Comparison of ENCODE assay signal across 8 mouse cellular contexts in genomic region chr1:60098024-60098781, GRCm38 (mm10). TPM values are rescaled to one million over a fixed set of nuclear protein-coding genes. Genes with fewer than 3 reads are reported as not detected.
DNase-seq lines count a peak whose midpoint lies in the region; ATAC-seq and TF ChIP-seq lines count a peak whose summit lies in the region.

Gene Carf, plus strand, starts transcription at chr1:60098247.
Gene Wdr12, minus strand, starts transcription at chr1:60098645.

- peak within 1 kb of the TSS; percentile 91 to 92 for H3K4me3 ChIP-seq in MEL (ENCODE audit: control insufficient read depth in 1 of 2, insufficient read depth in 1 of 2, low read depth in 2 of 2, low read length in 2 of 2)
- peak within 1 kb of the TSS; percentile 57 for H3K4me3 ChIP-seq in cerebellum, adult 2 months (replicated peaks; ENCODE audit: insufficient read depth, low read depth, low read length)
- H3K4me3 ChIP-seq in forebrain, postnatal 0 days (ENCODE audit: low read depth, low read length), result peak within 1 kb of the TSS; percentile 65
- peak within 1 kb of the TSS; percentile 92 for H3K4me3 ChIP-seq in lung, embryonic 15.5 days

- peak; percentile 97 for ATAC-seq in forebrain, postnatal 0 days
- ATAC-seq in lung, embryonic 15.5 days (ENCODE audit: borderline replicate concordance, extremely low read depth, low FRiP score, low TSS enrichment), result peak; percentile 97

- no peak for TF ChIP-seq CTCF in MEL (IDR thresholded peaks at IDR 0.05 in 2 of 3, conservative IDR thresholded peaks at IDR 0.05 in 1 of 3; ENCODE audit: control insufficient read depth in 1 of 3, insufficient read depth in 1 of 3, low read depth in 2 of 3, low read length in 3 of 3, poor library complexity in 1 of 3, severe bottlenecking in 1 of 3)
- TF ChIP-seq CTCF in cerebellum, adult 2 months (IDR thresholded peaks at IDR 0.05; ENCODE audit: borderline replicate concordance, insufficient read depth, low read depth, low read length), result no peak
- peak; percentile 27; the same call in 1 of the 2 replicates for TF ChIP-seq CTCF in forebrain, postnatal 0 days (IDR thresholded peaks at IDR 0.05; ENCODE audit: low read depth)

- no peak for TF ChIP-seq EP300 in MEL (IDR thresholded peaks at IDR 0.05; ENCODE audit: low read depth in 1 of 2, low read length in 2 of 2)

- H3K27ac ChIP-seq in MEL (ENCODE audit: control insufficient read depth, low read depth, low read length), result peak within 1 kb of the TSS; percentile 98
- peak within 1 kb of the TSS; percentile 82 for H3K27ac ChIP-seq in cerebellum, adult 2 months (ENCODE audit: insufficient read depth, low read length)
- H3K27ac ChIP-seq in forebrain, postnatal 0 days (ENCODE audit: low read depth, low read length), result peak within 1 kb of the TSS; percentile 98
- H3K27ac ChIP-seq in lung, embryonic 15.5 days, result peak within 1 kb of the TSS; percentile 99

- H3K9ac ChIP-seq in MEL (ENCODE audit: control insufficient read depth, low read depth, low read length, poor library complexity, severe bottlenecking), result peak within 1 kb of the TSS; percentile 93
- H3K9ac ChIP-seq in forebrain, postnatal 0 days, result peak within 1 kb of the TSS; percentile 81
- H3K9ac ChIP-seq in lung, embryonic 15.5 days, result peak within 1 kb of the TSS; percentile 97

- no peaks in the 10 kb centered on the region for H3K9me3 ChIP-seq in MEL (replicated peaks; ENCODE audit: insufficient read depth, low read length)
- no peaks in the 10 kb centered on the region for H3K9me3 ChIP-seq in forebrain, postnatal 0 days (ENCODE audit: low read length)
- no peaks in the 10 kb centered on the region for H3K9me3 ChIP-seq in lung, embryonic 15.5 days

- peaks cover 2 to 8% of the 10 kb centered on the region in 2 experiments; a peak in 2 of 4 replicates for H3K4me1 ChIP-seq in MEL (ENCODE audit: control insufficient read depth in 1 of 2, insufficient read depth in 2 of 2, low read length in 2 of 2)
- H3K4me1 ChIP-seq in cerebellum, adult 2 months (ENCODE audit: control insufficient read depth, insufficient read depth, low read length), result peaks cover 3% of the 10 kb centered on the region; the same call in 1 of the 2 replicates
- H3K4me1 ChIP-seq in forebrain, postnatal 0 days (ENCODE audit: insufficient read depth), result peaks cover 5% of the 10 kb centered on the region; the same call in 1 of the 2 replicates
- H3K4me1 ChIP-seq in lung, embryonic 15.5 days, result peaks cover 8% of the 10 kb centered on the region; the same call in 1 of the 2 replicates

- peak within 1 kb of the TSS; percentile 69 for H3K4me2 ChIP-seq in forebrain, postnatal 0 days (ENCODE audit: low read depth)
- peak within 1 kb of the TSS; percentile 65 for H3K4me2 ChIP-seq in lung, embryonic 15.5 days

- peaks cover 13 to 21% of the 10 kb centered on the region in 2 experiments for H3K36me3 ChIP-seq in MEL (ENCODE audit: control insufficient read depth in 1 of 2, insufficient read depth in 2 of 2, low read length in 2 of 2)
- peaks cover 8% of the 10 kb centered on the region; the same call in 1 of the 2 replicates for H3K36me3 ChIP-seq in forebrain, postnatal 0 days (ENCODE audit: insufficient read depth)
- H3K36me3 ChIP-seq in lung, embryonic 15.5 days, result peaks cover 8% of the 10 kb centered on the region

- DNase-seq in MEL (ENCODE audit: low read depth, low spot score), result peak; percentile 99
- DNase-seq in cerebellum, adult 2 months, result peak; percentile 98
- peak; percentile 99 for DNase-seq in forebrain, postnatal 0 days
- DNase-seq in heart, postnatal 4 days, result peak; percentile 96
- peak; percentile 95 to 98 for DNase-seq in layer of hippocampus, adult 8-10 months (ENCODE audit: low spot score in 2 of 2)
- peak; percentile 92 for DNase-seq in ovary, adult 18-20 months (ENCODE audit: low spot score)
- peak; percentile 97 for DNase-seq in thymus, postnatal 0 days (ENCODE audit: low spot score)

- peak; percentile 80 to 88; a peak in 3 of 4 replicates for TF ChIP-seq POLR2A in MEL (IDR thresholded peaks at IDR 0.05; ENCODE audit: control insufficient read depth in 1 of 2, insufficient read depth in 1 of 2, low read depth in 1 of 2, low read length in 2 of 2, poor library complexity in 1 of 2)
- TF ChIP-seq POLR2A in cerebellum, adult 2 months (IDR thresholded peaks at IDR 0.05; ENCODE audit: borderline replicate concordance, insufficient read depth, low read length), result peak; percentile 81

- no peak for TF ChIP-seq RAD21 in MEL (IDR thresholded peaks at IDR 0.05; ENCODE audit: low read depth, low read length)

- no peaks in the 10 kb centered on the region for H3K27me3 ChIP-seq in MEL (ENCODE audit: control insufficient read depth in 1 of 2, insufficient read depth in 2 of 2, low read length in 2 of 2)
- H3K27me3 ChIP-seq in cerebellum, adult 2 months (ENCODE audit: control insufficient read depth, insufficient read depth, low read length), result no peaks in the 10 kb centered on the region
- H3K27me3 ChIP-seq in forebrain, postnatal 0 days (ENCODE audit: insufficient read depth, low read length), result no peaks in the 10 kb centered on the region
- no peaks in the 10 kb centered on the region for H3K27me3 ChIP-seq in lung, embryonic 15.5 days

- H3K79me2 ChIP-seq in MEL (ENCODE audit: control insufficient read depth, insufficient read depth, low read length, poor library complexity), result peaks cover 30% of the 10 kb centered on the region

- under 1% methylated on average over 71 of the region's 71 CpGs for WGBS in cerebellum, adult 2 months
- under 1% methylated on average over 69 of the region's 71 CpGs for WGBS in forebrain, postnatal 0 days
- under 1% methylated on average over 70 of the region's 71 CpGs for WGBS in lung, embryonic 15.5 days

TF ChIP-seq in MEL, 35 proteins besides CTCF, POLR2A, EP300 and RAD21 (continues in another document):
- TF ChIP-seq ZKSCAN1 (IDR thresholded peaks at IDR 0.05; ENCODE audit: low read depth, low read length) (no peak), TCF12 (IDR thresholded peaks at IDR 0.05; ENCODE audit: low read depth, low read length) (0 out of 2 replicates have a peak, but pooled peaks have one; percentile 18), RCOR1 (IDR thresholded peaks at IDR 0.05; ENCODE audit: low read depth, low read length) (no peak; the same call in 1 of the 2 replicates), CHD2 (IDR thresholded peaks at IDR 0.05; ENCODE audit: low read length) (no peak), MAFK (IDR thresholded peaks at IDR 0.05; ENCODE audit: borderline replicate concordance, low read depth, low read length) (no peak), TAL1 (IDR thresholded peaks at IDR 0.05; ENCODE audit: low read length) (no peak), ELF1 (IDR thresholded peaks at IDR 0.05; ENCODE audit: low read depth, low read length) (peak; percentile 81), ZMIZ1 (IDR thresholded peaks at IDR 0.05; ENCODE audit: low read depth, low read length) (peak; percentile 65; the same call in 1 of the 2 replicates), HCFC1 (IDR thresholded peaks at IDR 0.05; ENCODE audit: low read depth, low read length) (peak; percentile 88), GABPA (IDR thresholded peaks at IDR 0.05; ENCODE audit: low read depth, low read length) (no peak), NRF1 (IDR thresholded peaks at IDR 0.05; ENCODE audit: insufficient read depth, low read depth, low read length, poor library complexity, severe bottlenecking) (peak; percentile 96), POLR2AphosphoS5 (IDR thresholded peaks at IDR 0.05; ENCODE audit: borderline replicate concordance, low read depth, low read length) (no peak; the same call in 1 of the 2 replicates), MYC (IDR thresholded peaks at IDR 0.05; ENCODE audit: low read depth, low read length) (peak; percentile 98), SMC3 (IDR thresholded peaks at IDR 0.05; ENCODE audit: low read depth, low read length) (no peak), JUND (IDR thresholded peaks at IDR 0.05; ENCODE audit: low read depth, low read length) (no peak), MYB (IDR thresholded peaks at IDR 0.05; ENCODE audit: low read depth, low read length) (no peak), MAZ (IDR thresholded peaks at IDR 0.05; ENCODE audit: low read depth, low read length) (no peak; the same call in 1 of the 2 replicates), ETS1 (IDR thresholded peaks at IDR 0.05; ENCODE audit: low read depth, low read length) (no peak), MXI1 (IDR thresholded peaks at IDR 0.05; ENCODE audit: low read depth, low read length) (peak; percentile 95), GATA1 (IDR thresholded peaks at IDR 0.05; ENCODE audit: low read depth, low read length) (no peak), MEF2A (IDR thresholded peaks at IDR 0.05; ENCODE audit: extremely low read depth, insufficient replicate concordance, low read depth, low read length, poor library complexity, severe bottlenecking) (no peak), USF2 (IDR thresholded peaks at IDR 0.05; ENCODE audit: borderline replicate concordance in 1 of 2, insufficient read depth in 1 of 2, low read depth in 1 of 2, low read length in 2 of 2) (no peak)

RNA-seq across cellular contexts. Expression of gene Carf, which starts in this region (rescaled TPM):
- total RNA-seq in MEL (2012; rRNA removed), result 3.7 and 3.9 TPM in 2 replicates
- 1 to 10 TPM in 1 of 2 experiments, not detected in 1; 6.1 TPM for polyA plus RNA-seq in MEL (2012; ENCODE audit: insufficient read depth in 1 of 2, insufficient read length in 2 of 2, low read depth in 1 of 2, low replicate concordance in 2 of 2, missing spikeins in 1 of 2)
- 9.7 and 9.9 TPM in 2 replicates for polyA plus RNA-seq in cerebellum, adult 2 months (2012; rRNA removed)
- 15.6 and 30.2 TPM in 2 replicates for total RNA-seq in forebrain, postnatal 0 days (2014; rRNA removed)
- polyA plus RNA-seq in forebrain, postnatal 0 days (2015; fragmentation: Nextera tagmentation; extraction: Ambion mirVana), result 5.3 and 7.0 TPM in 2 replicates
- total RNA-seq in heart, postnatal 4 days (2021), result 10 to 100 TPM; 10.5 to 10.6 TPM
- total RNA-seq in layer of hippocampus, adult 8-10 months (2022), result 10 to 100 TPM; 22.2 to 33.6 (median 24.8) TPM
- 5.0 and 5.7 TPM in 2 replicates for polyA plus RNA-seq in lung, embryonic 15.5 days (2015; fragmentation: Nextera tagmentation; extraction: Ambion mirVana)
- 5.0 and 5.8 TPM in 2 replicates for polyA plus RNA-seq in thymus, postnatal 0 days (2015; fragmentation: Nextera tagmentation; extraction: Ambion mirVana)

RNA-seq across cellular contexts. Expression of gene Wdr12, which starts in this region (rescaled TPM):
- total RNA-seq in MEL (2012; rRNA removed), result 94.4 and 99.1 TPM in 2 replicates
- 100 to 1,000 TPM in 1 of 2 experiments, 10 to 100 TPM in 1; 82.7 to 420 TPM for polyA plus RNA-seq in MEL (2012; ENCODE audit: insufficient read depth in 1 of 2, insufficient read length in 2 of 2, low read depth in 1 of 2, low replicate concordance in 2 of 2, missing spikeins in 1 of 2)
- polyA plus RNA-seq in cerebellum, adult 2 months (2012; rRNA removed), result 20.6 and 22.7 TPM in 2 replicates
- total RNA-seq in forebrain, postnatal 0 days (2014; rRNA removed), result 29.2 and 33.2 TPM in 2 replicates
- polyA plus RNA-seq in forebrain, postnatal 0 days (2015; fragmentation: Nextera tagmentation; extraction: Ambion mirVana), result 51.8 and 55.3 TPM in 2 replicates
- total RNA-seq in heart, postnatal 4 days (2021), result 10 to 100 TPM; 12.3 to 15.5 TPM
- total RNA-seq in layer of hippocampus, adult 8-10 months (2022), result 10 to 100 TPM; 34.0 to 40.8 (median 34.6) TPM
- polyA plus RNA-seq in lung, embryonic 15.5 days (2015; fragmentation: Nextera tagmentation; extraction: Ambion mirVana), result 48.4 and 49.1 TPM in 2 replicates
- 111 and 132 TPM in 2 replicates for polyA plus RNA-seq in thymus, postnatal 0 days (2015; fragmentation: Nextera tagmentation; extraction: Ambion mirVana)

Comparison
In these comparisons a context has a peak if more than half of its experiments do, and no peak if none do; other contexts are left out.
1. Peak in every context shown above with its lines: DNase-seq, ATAC-seq, H3K4me3 ChIP-seq and H3K27ac ChIP-seq.